Mouse (Mus musculus) cerebellum, adult 2 months (tissue): Measurements from ENCODE around the gene Wnk4.

Experiments
- CTCF ChIP-seq: fragments of 200-500 bp; IDR thresholded peaks from 2 replicates; pipeline ENCODE4 v1.5.1; 2011; ENCODE audit warnings: low read depth, mild to moderate bottlenecking, control low read depth, low read length, moderate library complexity, borderline replicate concordance; ENCODE audit not compliant: insufficient read depth
- POLR2A ChIP-seq: fragments of 200-500 bp; IDR thresholded peaks from 2 replicates; pipeline ENCODE4 v1.6.1; 2011; ENCODE audit warnings: low read length, control low read depth, borderline replicate concordance; ENCODE audit not compliant: insufficient read depth

GRCm38 (mm10) chr11:101255826-101256775 is 4.3 kb upstream of the Wnk4 start:
- TF ChIP-seq CTCF = no peak
- TF ChIP-seq POLR2A = no peak
